Mouse (Mus musculus) MEL (cell line): ENCODE measurements at regions not wholly inside any gene's neighbourhood (a gene's known extent, or its start where the extent isn't known, plus 50 kb on each side); places are given as distances from the start of the nearest gene placed in this dataset.

Experiments
- DNase-seq: peaks from one replicate; pipeline ENCODE4 v3.0.0; 2011; ENCODE audit warnings: low read depth, low spot score
- H3K27ac ChIP-seq: 2 replicates; pipeline ENCODE4 v1.5.1; 2012; ENCODE audit warnings: low read depth, mild to moderate bottlenecking, control low read depth, low read length, moderate library complexity; ENCODE audit not compliant: control insufficient read depth
- H3K27me3 ChIP-seq, 2 experiments: fragments of 150-350 bp in 1 of 2; sonication (generic) in 1 of 2; 2 replicates each; pipeline ENCODE4 v1.6.1; 2012; ENCODE audit warnings: low read length in 2 of 2, mild to moderate bottlenecking in 2 of 2, improper control_type of control experiment in 1 of 2, moderate library complexity in 1 of 2; ENCODE audit not compliant: insufficient read depth in 2 of 2, control insufficient read depth in 1 of 2
- H3K36me3 ChIP-seq, 2 experiments: 2 replicates each; pipeline ENCODE4 v1.6.1; 2012 to 2014; ENCODE audit warnings: low read length in 2 of 2, improper control_type of control experiment in 1 of 2, inconsistent platforms in 1 of 2, mild to moderate bottlenecking in 1 of 2; ENCODE audit not compliant: insufficient read depth in 2 of 2, control insufficient read depth in 1 of 2
- H3K4me1 ChIP-seq, 2 experiments: fragments of 150-350 bp in 1 of 2; sonication (generic) in 1 of 2; 2 replicates each; pipeline ENCODE4 v1.6.1; 2012; ENCODE audit warnings: low read length in 2 of 2, improper control_type of control experiment in 1 of 2, mild to moderate bottlenecking in 1 of 2; ENCODE audit not compliant: insufficient read depth in 2 of 2, control insufficient read depth in 1 of 2
- H3K4me3 ChIP-seq, 2 experiments: fragments of 150-350 bp in 1 of 2; sonication (generic) in 1 of 2; 2 replicates each; pipeline ENCODE4 v1.5.1; 2012; ENCODE audit warnings: low read depth in 2 of 2, low read length in 2 of 2, mild to moderate bottlenecking in 2 of 2, moderate library complexity in 2 of 2, control low read depth in 1 of 2, improper control_type of control experiment in 1 of 2; ENCODE audit not compliant: control insufficient read depth in 1 of 2, insufficient read depth in 1 of 2
- H3K79me2 ChIP-seq: 2 replicates; pipeline ENCODE4 v1.6.1; 2012; ENCODE audit warnings: mild to moderate bottlenecking, low read length, moderate library complexity; ENCODE audit not compliant: control insufficient read depth, poor library complexity, insufficient read depth
- H3K9ac ChIP-seq: 2 replicates; pipeline ENCODE4 v1.6.1; 2012; ENCODE audit warnings: low read depth, mild to moderate bottlenecking, control low read depth, low read length, moderate library complexity; ENCODE audit not compliant: control insufficient read depth, poor library complexity, severe bottlenecking
- H3K9me3 ChIP-seq: fragments of 150-350 bp; sonication (generic); replicated peaks from 2 replicates; pipeline ENCODE4 v1.6.1; 2012; ENCODE audit warnings: mild to moderate bottlenecking, low read length, improper control_type of control experiment, moderate library complexity; ENCODE audit not compliant: insufficient read depth
- E2F4 ChIP-seq: IDR thresholded peaks from 2 replicates; pipeline ENCODE4 v1.6.1; 2011; ENCODE audit warnings: low read depth, low read length, improper control_type of control experiment, borderline replicate concordance
- ELF1 ChIP-seq: IDR thresholded peaks from 2 replicates; pipeline ENCODE4 v1.6.1; 2014; ENCODE audit warnings: low read depth, mild to moderate bottlenecking, inconsistent platforms, low read length, improper control_type of control experiment, moderate library complexity
- EP300 ChIP-seq, 2 experiments: IDR thresholded peaks; 2 replicates each; pipeline ENCODE4 v1.6.1; 2011; ENCODE audit warnings: improper control_type of control experiment in 2 of 2, low read length in 2 of 2, low read depth in 1 of 2, mild to moderate bottlenecking in 1 of 2
- ETS1 ChIP-seq: IDR thresholded peaks from 2 replicates; pipeline ENCODE4 v1.6.1; 2012; ENCODE audit warnings: low read depth, mild to moderate bottlenecking, inconsistent platforms, low read length, improper control_type of control experiment, moderate library complexity
- GABPA ChIP-seq: IDR thresholded peaks from 2 replicates; pipeline ENCODE4 v1.6.1; 2012; ENCODE audit warnings: low read depth, mild to moderate bottlenecking, inconsistent platforms, low read length, improper control_type of control experiment, moderate library complexity
- HCFC1 ChIP-seq: IDR thresholded peaks from 2 replicates; pipeline ENCODE4 v1.6.1; 2012; ENCODE audit warnings: low read depth, mild to moderate bottlenecking, inconsistent platforms, low read length, improper control_type of control experiment, moderate library complexity
- KAT2A ChIP-seq: conservative IDR thresholded peaks from 2 replicates; pipeline ENCODE4 v1.6.1; 2012; ENCODE audit warnings: low read depth, low read length, improper control_type of control experiment, inconsistent platforms
- MAFK ChIP-seq: IDR thresholded peaks from 2 replicates; pipeline ENCODE4 v1.6.1; 2011; ENCODE audit warnings: low read depth, mild to moderate bottlenecking, low read length, improper control_type of control experiment, borderline replicate concordance
- MAZ ChIP-seq: IDR thresholded peaks from 2 replicates; pipeline ENCODE4 v1.6.1; 2012; ENCODE audit warnings: low read depth, mild to moderate bottlenecking, inconsistent platforms, low read length, improper control_type of control experiment
- MEF2A ChIP-seq: IDR thresholded peaks from 2 replicates; pipeline ENCODE4 v1.6.1; 2014; ENCODE audit warnings: low read depth, mild to moderate bottlenecking, inconsistent platforms, low read length, improper control_type of control experiment; ENCODE audit not compliant: poor library complexity, insufficient replicate concordance, severe bottlenecking; ENCODE audit errors: extremely low read depth
- MYB ChIP-seq: IDR thresholded peaks from 2 replicates; pipeline ENCODE4 v1.6.1; 2011; ENCODE audit warnings: mild to moderate bottlenecking, low read depth, low read length, improper control_type of control experiment
- MYC ChIP-seq: IDR thresholded peaks from 2 replicates; pipeline ENCODE4 v1.6.1; 2011; ENCODE audit warnings: low read depth, mild to moderate bottlenecking, low read length, improper control_type of control experiment, moderate library complexity
- POLR2AphosphoS2 ChIP-seq: IDR thresholded peaks from 2 replicates; pipeline ENCODE4 v1.6.1; 2011; ENCODE audit warnings: low read length, improper control_type of control experiment
- POLR2AphosphoS5 ChIP-seq: IDR thresholded peaks from 2 replicates; pipeline ENCODE4 v1.6.1; 2012; ENCODE audit warnings: low read depth, borderline replicate concordance, mild to moderate bottlenecking, inconsistent platforms, low read length, moderate library complexity, mixed read lengths
- RAD21 ChIP-seq: IDR thresholded peaks from 2 replicates; pipeline ENCODE4 v1.6.1; 2011; ENCODE audit warnings: mild to moderate bottlenecking, low read depth, low read length, improper control_type of control experiment
- RCOR1 ChIP-seq: IDR thresholded peaks from 2 replicates; pipeline ENCODE4 v1.6.1; 2012; ENCODE audit warnings: low read depth, mild to moderate bottlenecking, inconsistent platforms, low read length, improper control_type of control experiment
- TBP ChIP-seq: IDR thresholded peaks from 2 replicates; pipeline ENCODE4 v1.8.0; 2011; ENCODE audit warnings: low read depth, low read length, improper control_type of control experiment
- UBTF ChIP-seq: IDR thresholded peaks from 2 replicates; pipeline ENCODE4 v1.6.1; 2012; ENCODE audit warnings: low read depth, mild to moderate bottlenecking, inconsistent platforms, low read length, improper control_type of control experiment, moderate library complexity, borderline replicate concordance; ENCODE audit not compliant: insufficient read depth
- ZC3H11A ChIP-seq: IDR thresholded peaks from 2 replicates; pipeline ENCODE4 v1.6.1; 2012; ENCODE audit warnings: low read depth, mild to moderate bottlenecking, inconsistent platforms, low read length, improper control_type of control experiment
- ZKSCAN1 ChIP-seq: IDR thresholded peaks from 2 replicates; pipeline ENCODE4 v1.6.1; 2012; ENCODE audit warnings: low read depth, mild to moderate bottlenecking, inconsistent platforms, low read length, improper control_type of control experiment, moderate library complexity

- no peak for DNase-seq
- Histone ChIP-seq H3K4me3 (no peak overlapping the region), H3K27ac (no peak overlapping the region), H3K36me3 (no peaks in the 10 kb centered on the region), H3K9me3 (no peaks in the 10 kb centered on the region), H3K79me2 (no peaks in the 10 kb centered on the region), H3K27me3 (no peaks in the 10 kb centered on the region), H3K9ac (no peak overlapping the region), H3K4me1 (no peaks in the 10 kb centered on the region)
- no peak for TF ChIP-seq RCOR1
- no peak for TF ChIP-seq MAZ
- no peak for TF ChIP-seq POLR2AphosphoS2
- no peak for TF ChIP-seq UBTF
- no peak for TF ChIP-seq TBP
- no peak for TF ChIP-seq MAFK
- no peak for TF ChIP-seq POLR2AphosphoS5
- no peak for TF ChIP-seq ZKSCAN1
- TF ChIP-seq MYC: no peak
- no peak for TF ChIP-seq EP300 (IDR thresholded peaks at IDR 0.05; ENCODE audit: low read depth in 1 of 2, low read length in 2 of 2)
- no peak for TF ChIP-seq GABPA
- TF ChIP-seq ELF1: no peak
- no peak for TF ChIP-seq ZC3H11A
- no peak for TF ChIP-seq HCFC1
- no peak for TF ChIP-seq KAT2A
- TF ChIP-seq E2F4: no peak
- no peak for TF ChIP-seq ETS1
- no peak for TF ChIP-seq MYB
- TF ChIP-seq RAD21: no peak
- no peak for TF ChIP-seq MEF2A
Measured at GRCm38 (mm10) chr14:98897390-98897789, 96.7 kb downstream of the Rpl36a-ps1 start.

- TF ChIP-seq ETS1 (peak; percentile 87), MAZ (no peak)
- Histone ChIP-seq H3K4me1 (peaks cover 0 to 2% of the 10 kb centered on the region in 2 experiments; a peak in 1 of 4 replicates), H3K27me3 (no peaks in the 10 kb centered on the region), H3K9me3 (no peaks in the 10 kb centered on the region), H3K79me2 (no peaks in the 10 kb centered on the region), H3K9ac (no peak overlapping the region), H3K27ac (no peak overlapping the region), H3K4me3 (no peak overlapping the region), H3K36me3 (no peaks in the 10 kb centered on the region; a peak in 1 of 4 replicates)
- DNase-seq: no peak
Measured at GRCm38 (mm10) chr14:98895933-98896332, 98.2 kb downstream of the Rpl36a-ps1 start.
